Mouse (Mus musculus): Measurements from ENCODE around the gene Tes. TPM values are rescaled to one million over a fixed set of nuclear protein-coding genes. Genes with fewer than 3 reads are reported as not detected.
"Not testable (repeated sequence)": the region's sequence is repeated elsewhere in the genome, so short reads cannot be mapped to it uniquely, and the experiment has no call there.

The Tes gene
- 100 to 1,000 TPM; 167 to 201 (median 200) TPM for polyA plus RNA-seq (2017; shearing (Covaris generic))

- peak; percentile 87 for ATAC-seq
Measured at GRCm38 (mm10) chr6:17064936-17065790, at the start of gene Tes. Tes (plus strand) TSS chr6:17065149.

- ATAC-seq: no peak
Measured at GRCm38 (mm10) chr6:17025886-17026285, 39.1 kb upstream of the Tes start.

GRCm38 (mm10) chr6:17027572-17027971 lies 37.4 kb upstream of the Tes start:
- peak; percentile 88 for ATAC-seq

GRCm38 (mm10) chr6:17028809-17029208 lies 36.1 kb upstream of the Tes start:
- ATAC-seq: no peak

- no peak for ATAC-seq
Measured at GRCm38 (mm10) chr6:17032231-17032728, 32.7 kb upstream of the Tes start.

- ATAC-seq: no peak
Measured at GRCm38 (mm10) chr6:17034095-17034494, 30.9 kb upstream of the Tes start.

- ATAC-seq: no peak
Measured at GRCm38 (mm10) chr6:17035228-17035627, 29.7 kb upstream of the Tes start.

- no peak for ATAC-seq
Measured at GRCm38 (mm10) chr6:17051432-17052025, 13.4 kb upstream of the Tes start.

- no peak for ATAC-seq
Measured at GRCm38 (mm10) chr6:17053028-17053660, 11.8 kb upstream of the Tes start.

- no peak for ATAC-seq
Measured at GRCm38 (mm10) chr6:17054781-17055180, 10.2 kb upstream of the Tes start.

- ATAC-seq: no peak
Measured at GRCm38 (mm10) chr6:17055659-17056058, 9.3 kb upstream of the Tes start.

- no peak for ATAC-seq
Measured at GRCm38 (mm10) chr6:17059501-17059900, 5.4 kb upstream of the Tes start.

- ATAC-seq: no peak
Measured at GRCm38 (mm10) chr6:17060154-17060553, 4.8 kb upstream of the Tes start.

- ATAC-seq: not testable (repeated sequence)
Measured at GRCm38 (mm10) chr6:17061826-17062225, 3.1 kb upstream of the Tes start.

GRCm38 (mm10) chr6:17062366-17062765 lies 2.6 kb upstream of the Tes start:
- no peak for ATAC-seq

- peak; percentile 26 for ATAC-seq
Measured at GRCm38 (mm10) chr6:17065791-17066169, 831 bp downstream of the Tes start.

GRCm38 (mm10) chr6:17066211-17066940 lies 1.4 kb downstream of the Tes start:
- ATAC-seq: peak; percentile 50

GRCm38 (mm10) chr6:17071899-17072298 lies 7.0 kb downstream of the Tes start:
- no peak for ATAC-seq

- no peak for ATAC-seq
Measured at GRCm38 (mm10) chr6:17072338-17072737, 7.4 kb downstream of the Tes start.

- ATAC-seq: no peak
Measured at GRCm38 (mm10) chr6:17072763-17073484, 8.0 kb downstream of the Tes start.

- no peak for ATAC-seq
Measured at GRCm38 (mm10) chr6:17077270-17077669, 12.3 kb downstream of the Tes start.

- no peak for ATAC-seq
Measured at GRCm38 (mm10) chr6:17077720-17078119, 12.8 kb downstream of the Tes start.
